ENCODE assay signal across 7 mouse cellular contexts in genomic region chr1:136696077-136696641, GRCm38 (mm10).
DNase-seq lines count a peak whose midpoint lies in the region; ATAC-seq and TF ChIP-seq lines count a peak whose summit lies in the region.

No protein-coding gene starts in this region.

- no peak overlapping the region for H3K4me3 ChIP-seq in embryonic fibroblast, embryonic 13.5 days (ENCODE audit: insufficient read depth, low read length)
- H3K4me3 ChIP-seq in intestine, embryonic 14.5 days (ENCODE audit: low read depth, low read length): no peak overlapping the region
- H3K4me3 ChIP-seq in liver, postnatal 0 days (ENCODE audit: low read depth, low read length): no peak overlapping the region
- peak overlapping the region; percentile 7; the same call in 1 of the 2 replicates for H3K4me3 ChIP-seq in stomach, embryonic 16.5 days (replicated peaks; ENCODE audit: low read length)

- no peak for TF ChIP-seq CTCF in embryonic fibroblast, embryonic 13.5 days (IDR thresholded peaks at IDR 0.05; ENCODE audit: borderline replicate concordance, insufficient read depth, low read length)
- no peak for TF ChIP-seq CTCF in liver, postnatal 0 days (IDR thresholded peaks at IDR 0.05; ENCODE audit: low read depth)

- no peak overlapping the region for H3K9ac ChIP-seq in intestine, embryonic 14.5 days (ENCODE audit: low read length)
- H3K9ac ChIP-seq in liver, postnatal 0 days (replicated peaks): 0 out of 2 replicates have a peak overlapping the region, but pooled peaks have one; percentile 4
- peak overlapping the region; percentile 32 for H3K9ac ChIP-seq in stomach, embryonic 16.5 days (ENCODE audit: low read length)

- peaks cover 12% of the 10 kb centered on the region for H3K4me1 ChIP-seq in embryonic fibroblast, embryonic 13.5 days (ENCODE audit: control insufficient read depth, insufficient read depth, low read length)
- H3K4me1 ChIP-seq in intestine, embryonic 14.5 days (replicated peaks; ENCODE audit: control insufficient read depth, insufficient read depth, low read length): peaks cover 7% of the 10 kb centered on the region; the same call in 1 of the 2 replicates
- H3K4me1 ChIP-seq in liver, postnatal 0 days (ENCODE audit: insufficient read depth): peaks cover 19% of the 10 kb centered on the region
- peaks cover 18% of the 10 kb centered on the region for H3K4me1 ChIP-seq in stomach, embryonic 16.5 days (ENCODE audit: control insufficient read depth, insufficient read depth, low read length)

- no peaks in the 10 kb centered on the region for H3K36me3 ChIP-seq in intestine, embryonic 14.5 days (ENCODE audit: control insufficient read depth, insufficient read depth, low read length)
- H3K36me3 ChIP-seq in liver, postnatal 0 days (replicated peaks; ENCODE audit: insufficient read depth, low read length): no peaks in the 10 kb centered on the region
- H3K36me3 ChIP-seq in stomach, embryonic 16.5 days (ENCODE audit: control insufficient read depth, insufficient read depth, low read length): no peaks in the 10 kb centered on the region

- H3K4me2 ChIP-seq in intestine, embryonic 14.5 days (ENCODE audit: low read length): peak overlapping the region; percentile 37
- H3K4me2 ChIP-seq in liver, postnatal 0 days (ENCODE audit: low read depth, low read length): peak overlapping the region; percentile 59
- peak overlapping the region; percentile 41 for H3K4me2 ChIP-seq in stomach, embryonic 16.5 days (ENCODE audit: low read depth, low read length)

- no peak for TF ChIP-seq EP300 in liver, postnatal 0 days (IDR thresholded peaks at IDR 0.05; ENCODE audit: low read depth)

- no peak for TF ChIP-seq POLR2A in embryonic fibroblast, embryonic 13.5 days (IDR thresholded peaks at IDR 0.05; ENCODE audit: low read depth, low read length)

- intact Hi-C loops in left cerebral cortex, postnatal 36 days (cut with DNase I): no loop called here

- no peak; the same call in 1 of the 2 replicates for ATAC-seq in intestine, embryonic 14.5 days (replicated peaks; ENCODE audit: low FRiP score, low TSS enrichment, low read depth)
- no peak for ATAC-seq in liver, postnatal 0 days
- 0 out of 2 replicates have a peak, but pooled peaks have one; percentile 23 for ATAC-seq in stomach, embryonic 16.5 days (ENCODE audit: insufficient read depth, low FRiP score)

- no peaks in the 10 kb centered on the region for H3K9me3 ChIP-seq in intestine, embryonic 14.5 days (ENCODE audit: control insufficient read depth, low read length)
- no peaks in the 10 kb centered on the region for H3K9me3 ChIP-seq in liver, postnatal 0 days (ENCODE audit: low read length)
- no peaks in the 10 kb centered on the region for H3K9me3 ChIP-seq in stomach, embryonic 16.5 days (replicated peaks; ENCODE audit: control insufficient read depth, low read length)

- peak overlapping the region; percentile 88 for H3K27ac ChIP-seq in embryonic fibroblast, embryonic 13.5 days (ENCODE audit: insufficient read depth, low read length)
- no peak overlapping the region for H3K27ac ChIP-seq in intestine, embryonic 14.5 days (ENCODE audit: low read depth)
- peak overlapping the region; percentile 71 for H3K27ac ChIP-seq in liver, postnatal 0 days (ENCODE audit: low read depth)
- no peak overlapping the region for H3K27ac ChIP-seq in stomach, embryonic 16.5 days (ENCODE audit: low read length)

- no peaks in the 10 kb centered on the region for H3K27me3 ChIP-seq in intestine, embryonic 14.5 days (replicated peaks; ENCODE audit: control insufficient read depth, insufficient read depth, low read length)
- H3K27me3 ChIP-seq in liver, postnatal 0 days (ENCODE audit: insufficient read depth, low read length): no peaks in the 10 kb centered on the region
- no peaks in the 10 kb centered on the region for H3K27me3 ChIP-seq in stomach, embryonic 16.5 days (ENCODE audit: control insufficient read depth, insufficient read depth, low read length)

- DNase-seq in adrenal gland, adult 8-10 months: peak; percentile 59
- no peak for DNase-seq in intestine, embryonic 14.5 days (ENCODE audit: low spot score)
- no peak for DNase-seq in liver, postnatal 0 days
- DNase-seq in left cerebral cortex, postnatal 36 days (ENCODE audit: low spot score in 2 of 2): no peak
- DNase-seq in spleen, postnatal 10 days (ENCODE audit: low spot score in 2 of 2): no peak

- WGBS in intestine, embryonic 14.5 days: 12% methylated on average over 19 of the region's 19 CpGs
- 29% methylated on average over 19 of the region's 19 CpGs for WGBS in liver, postnatal 0 days (ENCODE audit: insufficient replicate concordance)
- WGBS in stomach, embryonic 16.5 days: 18% methylated on average over 19 of the region's 19 CpGs

Comparison
In these comparisons a context has a peak if more than half of its experiments do, and no peak if none do; other contexts are left out.
1. H3K27ac ChIP-seq: peak in embryonic fibroblast, embryonic 13.5 days (single experiment) and liver, postnatal 0 days (single experiment); none in intestine, embryonic 14.5 days (single experiment) and stomach, embryonic 16.5 days (single experiment).
2. Peak in every context shown above with its lines, with median percentiles within 50 percentile points of each other: H3K4me2 ChIP-seq.